Mouse (Mus musculus) hindbrain, embryonic 14.5 days (tissue): ENCODE measurements around the gene Hacd2. TPM values are rescaled to one million over a fixed set of nuclear protein-coding genes. Genes with fewer than 3 reads are reported as not detected.

Source experiments
- ATAC-seq: fragments of 200-750 bp; cut with Nextera tagmentation; 2 replicates; pipeline ENCODE4 v1.8.0; 2017; ENCODE audit warnings: moderate number of reproducible peaks, mild to moderate bottlenecking, moderate TSS enrichment, moderate library complexity; ENCODE audit not compliant: low FRiP score
- DNase-seq: peaks from one replicate; pipeline ENCODE4 v3.0.0-alpha.2; 2015; ENCODE audit warnings: low spot score
- H3K27ac ChIP-seq: fragments of 300-500 bp; sonication (generic); 2 replicates; pipeline ENCODE4 v1.5.1; 2014; ENCODE audit warnings: mild to moderate bottlenecking, moderate library complexity
- H3K27me3 ChIP-seq: fragments of 300-500 bp; sonication (generic); 2 replicates; pipeline ENCODE4 v1.6.1; 2014; ENCODE audit warnings: mild to moderate bottlenecking, low read length, mixed read lengths; ENCODE audit not compliant: control insufficient read depth, insufficient read depth
- H3K36me3 ChIP-seq: fragments of 300-500 bp; sonication (generic); replicated peaks from 2 replicates; pipeline ENCODE4 v1.6.1; 2014; ENCODE audit not compliant: control insufficient read depth, insufficient read depth
- H3K4me1 ChIP-seq: fragments of 300-500 bp; sonication (generic); replicated peaks from 2 replicates; pipeline ENCODE4 v1.6.1; 2014; ENCODE audit warnings: antibody characterized with exemption, low read length, mixed read lengths; ENCODE audit not compliant: control insufficient read depth, insufficient read depth
- H3K4me2 ChIP-seq: fragments of 300-500 bp; sonication (generic); replicated peaks from 2 replicates; pipeline ENCODE4 v1.6.1; 2014; ENCODE audit warnings: mild to moderate bottlenecking, moderate library complexity
- H3K4me3 ChIP-seq: fragments of 300-500 bp; sonication (generic); replicated peaks from 2 replicates; pipeline ENCODE4 v1.5.1; 2014; ENCODE audit warnings: mild to moderate bottlenecking, low read length
- H3K9ac ChIP-seq: fragments of 300-500 bp; sonication (generic); 2 replicates; pipeline ENCODE4 v1.6.1; 2014
- H3K9me3 ChIP-seq: fragments of 300-500 bp; sonication (generic); 2 replicates; pipeline ENCODE4 v1.6.1; 2016; ENCODE audit warnings: low read length; ENCODE audit not compliant: control insufficient read depth
- WGBS: fragments of 180-500 bp; shearing (Covaris S2); extraction: QIAGEN DNeasy Blood & Tissue Kit; methylation state at CpG from one replicate; pipeline ENCODE4 v1.1.7; 2014; 5-methylcytosine and 5-hydroxymethylcytosine counted together
- polyA plus RNA-seq: library from polyadenylated mRNA; unstranded; fragments of >200 nt; fragmentation: Nextera tagmentation; extraction: Ambion mirVana; gene quantifications from 2 replicates; pipeline ENCODE4 v1.2.1, GENCODE M21; 2014

Gene Hacd2
- polyA plus RNA-seq, 1 experiment from 2014 or later, result 29.3 TPM

DNA sequence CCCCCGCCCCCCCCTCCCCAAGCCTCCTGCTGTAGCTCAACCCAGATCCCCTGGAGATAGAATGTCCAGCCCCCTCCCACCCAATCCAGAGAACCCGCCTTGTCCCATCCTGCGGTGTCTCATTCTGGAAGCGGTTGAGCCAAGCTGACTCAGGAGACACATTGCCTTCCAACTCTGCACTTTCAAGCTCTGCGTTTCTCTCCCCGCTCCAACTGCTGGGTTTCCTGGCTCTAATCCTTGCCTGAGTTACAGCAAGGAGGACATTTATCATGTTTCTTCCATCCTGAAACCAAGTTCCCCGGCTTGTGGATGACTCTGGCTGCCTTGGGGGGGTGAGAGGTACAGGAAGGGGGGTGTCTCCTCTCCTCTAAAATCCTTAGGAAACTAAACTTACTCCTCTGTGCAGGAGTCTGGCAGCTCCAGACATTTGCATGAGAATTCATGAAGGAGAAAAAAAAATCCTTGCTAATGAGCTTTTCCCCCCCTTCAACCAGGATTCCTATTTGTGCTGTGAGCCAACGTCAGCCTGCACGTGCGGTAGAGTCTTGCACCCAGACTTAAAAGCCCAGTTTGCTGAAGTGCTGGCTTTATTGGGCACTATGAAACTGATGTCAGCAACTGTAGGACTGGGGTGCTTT, 21.2 kb upstream of the Hacd2 start:
- no peak; the same call in 1 of the 2 replicates for ATAC-seq
- Histone ChIP-seq H3K4me2 (peak overlapping the region; percentile 40), H3K9ac (no peak overlapping the region), H3K36me3 (no peaks in the 10 kb centered on the region), H3K4me3 (no peak overlapping the region), H3K9me3 (no peaks in the 10 kb centered on the region), H3K4me1 (peaks cover 14% of the 10 kb centered on the region), H3K27me3 (no peaks in the 10 kb centered on the region), H3K27ac (no peak overlapping the region)
- 4% methylated on average over 10 of the region's 10 CpGs for WGBS
- no peak for DNase-seq

- H3K9me3 ChIP-seq, result no peaks in the 10 kb centered on the region
- no peak overlapping the region for H3K4me2 ChIP-seq
- no peak overlapping the region for H3K4me3 ChIP-seq
- DNase-seq (no peak), ATAC-seq (no peak)
- H3K36me3 ChIP-seq, result no peaks in the 10 kb centered on the region
- WGBS, result 79% methylated on average over 5 of the region's 5 CpGs
- H3K27ac ChIP-seq, result no peak overlapping the region
- H3K9ac ChIP-seq, result no peak overlapping the region
- H3K27me3 ChIP-seq, result no peaks in the 10 kb centered on the region
- peaks cover 14% of the 10 kb centered on the region for H3K4me1 ChIP-seq
Measured at GRCm38 (mm10) chr16:35004356-35004755, 17.9 kb upstream of the Hacd2 start.

DNA sequence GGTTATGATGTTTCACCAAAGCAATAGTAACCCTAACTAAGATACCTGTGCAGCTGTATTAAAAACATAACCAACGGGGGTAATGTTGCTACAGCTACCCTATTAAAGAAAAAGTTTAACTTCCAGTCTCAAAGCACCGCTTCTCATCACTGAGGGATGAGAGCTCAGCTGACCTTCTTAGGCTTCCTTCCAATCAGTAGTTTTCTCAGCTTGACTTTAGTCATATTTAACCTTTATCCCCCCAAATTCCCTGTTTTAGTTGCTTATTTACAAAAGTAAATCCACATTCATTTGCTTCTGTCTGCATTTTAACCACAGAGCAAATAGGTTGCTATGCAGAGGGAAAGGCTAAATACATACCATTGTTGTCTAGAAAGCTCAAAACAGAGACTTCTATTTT, 17.5 kb upstream of the Hacd2 start:
- Histone ChIP-seq H3K4me2 (no peak overlapping the region), H3K4me3 (no peak overlapping the region), H3K9ac (no peak overlapping the region), H3K27ac (no peak overlapping the region), H3K27me3 (no peaks in the 10 kb centered on the region), H3K36me3 (no peaks in the 10 kb centered on the region), H3K4me1 (peaks cover 14% of the 10 kb centered on the region), H3K9me3 (no peaks in the 10 kb centered on the region)
- 95% methylated on average over 2 of the region's 2 CpGs for WGBS
- DNase-seq (no peak), ATAC-seq (no peak)

DNA sequence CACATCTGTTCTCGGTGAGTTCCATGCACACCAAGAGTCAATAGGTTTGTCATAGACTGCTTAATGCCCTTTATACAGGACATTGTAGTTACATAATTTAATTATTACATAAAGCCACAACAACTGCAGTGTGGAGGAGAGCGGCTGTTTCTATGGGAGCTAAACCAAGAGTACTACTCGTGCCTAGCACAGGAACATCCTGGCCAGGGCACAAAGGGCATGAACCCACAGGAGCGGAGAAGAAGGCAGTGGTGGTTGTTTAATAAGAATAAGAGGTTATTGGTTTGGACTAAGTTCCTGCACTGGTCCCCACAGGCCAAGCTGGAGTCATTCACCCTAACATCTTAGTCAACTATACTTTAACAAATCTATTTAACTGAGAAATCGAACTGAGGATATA, 16.0 kb upstream of the Hacd2 start:
- ATAC-seq, result no peak

GRCm38 (mm10) chr16:35007361-35007760, 14.9 kb upstream of the Hacd2 start:
- no peak overlapping the region for H3K27ac ChIP-seq
- no peaks in the 10 kb centered on the region for H3K9me3 ChIP-seq
- WGBS, result 53% methylated on average over 1 of the region's 1 CpGs
- no peaks in the 10 kb centered on the region for H3K36me3 ChIP-seq
- no peaks in the 10 kb centered on the region for H3K4me1 ChIP-seq
- H3K27me3 ChIP-seq, result no peaks in the 10 kb centered on the region
- no peak overlapping the region for H3K4me3 ChIP-seq
- H3K9ac ChIP-seq, result no peak overlapping the region
- DNase-seq (no peak), ATAC-seq (no peak)
- H3K4me2 ChIP-seq, result no peak overlapping the region

More for the DNA sequence above, 16.0 kb upstream of the Hacd2 start:
- 91% methylated on average over 5 of the region's 5 CpGs for WGBS
- DNase-seq, result no peak
- Histone ChIP-seq H3K4me3 (no peak overlapping the region), H3K27me3 (no peaks in the 10 kb centered on the region), H3K27ac (no peak overlapping the region), H3K9ac (no peak overlapping the region), H3K4me1 (peaks cover 2% of the 10 kb centered on the region), H3K4me2 (no peak overlapping the region), H3K9me3 (no peaks in the 10 kb centered on the region), H3K36me3 (no peaks in the 10 kb centered on the region)

DNA sequence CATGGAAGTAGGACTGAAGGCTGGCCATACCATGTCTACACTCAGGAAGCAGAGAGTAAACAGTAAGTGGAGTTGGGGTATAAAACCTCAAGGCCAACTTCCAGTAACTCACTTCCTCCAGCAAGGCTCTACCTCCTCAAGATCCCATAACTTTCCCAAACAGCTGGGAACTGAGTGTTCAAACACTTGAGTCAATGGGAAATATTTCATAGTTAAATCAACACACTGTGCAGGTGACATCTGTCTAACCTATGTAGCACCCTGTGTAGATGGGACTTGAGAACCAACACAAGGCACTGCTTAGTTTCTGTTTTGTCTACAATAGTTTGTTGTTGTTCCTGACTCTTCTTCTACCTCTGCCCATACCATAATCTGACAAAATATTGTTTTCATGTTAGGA, 13.8 kb upstream of the Hacd2 start:
- ATAC-seq, result no peak
- no peak for DNase-seq
- H3K4me1 ChIP-seq, result no peaks in the 10 kb centered on the region

GRCm38 (mm10) chr16:35013501-35013900, 8.7 kb upstream of the Hacd2 start:
- H3K4me3 ChIP-seq, result no peak overlapping the region
- 85% methylated on average over 2 of the region's 2 CpGs for WGBS
- H3K4me2 ChIP-seq, result no peak overlapping the region
- H3K4me1 ChIP-seq, result no peaks in the 10 kb centered on the region
- no peak overlapping the region for H3K9ac ChIP-seq
- no peak overlapping the region for H3K27ac ChIP-seq
- DNase-seq, result no peak
- H3K36me3 ChIP-seq, result no peaks in the 10 kb centered on the region
- H3K9me3 ChIP-seq, result no peaks in the 10 kb centered on the region
- no peak for ATAC-seq
- H3K27me3 ChIP-seq, result no peaks in the 10 kb centered on the region; the same call in 1 of the 2 replicates

More for the DNA sequence above, 13.8 kb upstream of the Hacd2 start:
- no peaks in the 10 kb centered on the region for H3K36me3 ChIP-seq
- no peak overlapping the region for H3K4me2 ChIP-seq
- no peaks in the 10 kb centered on the region for H3K9me3 ChIP-seq
- H3K27ac ChIP-seq, result no peak overlapping the region
- no peak overlapping the region for H3K4me3 ChIP-seq
- no peak overlapping the region for H3K9ac ChIP-seq
- H3K27me3 ChIP-seq, result no peaks in the 10 kb centered on the region

GRCm38 (mm10) chr16:35016491-35016890, 5.7 kb upstream of the Hacd2 start:
- no peak overlapping the region for H3K4me2 ChIP-seq
- DNase-seq (no peak), ATAC-seq (no peak)
- no peak overlapping the region for H3K4me3 ChIP-seq
- H3K27me3 ChIP-seq, result peaks cover 23% of the 10 kb centered on the region
- H3K4me1 ChIP-seq, result no peaks in the 10 kb centered on the region
- no peaks in the 10 kb centered on the region for H3K36me3 ChIP-seq
- H3K9me3 ChIP-seq, result no peaks in the 10 kb centered on the region
- H3K9ac ChIP-seq, result no peak overlapping the region
- H3K27ac ChIP-seq, result no peak overlapping the region
- WGBS, result 77% methylated on average over 3 of the region's 3 CpGs

- 92% methylated on average over 1 of the region's 1 CpGs for WGBS
- DNase-seq, result no peak
- H3K9ac ChIP-seq, result no peak overlapping the region
Measured at GRCm38 (mm10) chr16:35018470-35018974, 3.7 kb upstream of the Hacd2 start.

DNA sequence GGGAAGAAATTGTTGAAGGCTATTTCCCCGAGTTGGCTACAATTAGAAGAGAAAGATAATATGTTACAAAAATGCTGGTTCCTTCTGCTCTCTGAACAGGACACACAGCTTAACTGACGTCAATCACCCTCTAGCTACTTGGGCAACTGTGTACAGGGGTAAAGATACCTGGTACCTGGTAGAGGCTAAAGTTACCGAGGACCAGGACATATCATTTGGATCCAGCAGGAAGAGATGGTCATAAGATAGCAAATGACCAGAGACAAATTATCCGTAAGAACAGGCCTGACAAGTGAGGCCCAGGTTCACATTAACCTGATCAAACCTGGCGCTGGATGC, 356 bp upstream of the Hacd2 start:
- Histone ChIP-seq H3K4me2 (peak overlapping the region; percentile 76), H3K27me3 (peaks cover 23% of the 10 kb centered on the region), H3K9me3 (no peaks in the 10 kb centered on the region), H3K36me3 (peaks cover 4% of the 10 kb centered on the region), H3K27ac (no peak overlapping the region), H3K4me1 (peaks cover 6% of the 10 kb centered on the region; the same call in 1 of the 2 replicates), H3K4me3 (peak overlapping the region; percentile 66), H3K9ac (no peak overlapping the region)
- ATAC-seq, result no peak
- WGBS, result 54% methylated on average over 5 of the region's 5 CpGs
- DNase-seq, result no peak

More at GRCm38 (mm10) chr16:35018470-35018974, 3.7 kb upstream of the Hacd2 start:
- H3K4me3 ChIP-seq, result no peak overlapping the region
- H3K27ac ChIP-seq, result no peak overlapping the region
- ATAC-seq, result no peak
- no peaks in the 10 kb centered on the region for H3K36me3 ChIP-seq
- peaks cover 23% of the 10 kb centered on the region for H3K27me3 ChIP-seq
- H3K9me3 ChIP-seq, result no peaks in the 10 kb centered on the region
- no peak overlapping the region for H3K4me2 ChIP-seq
- H3K4me1 ChIP-seq, result 0 out of 2 replicates have a peak, but pooled peaks cover 6% of the 10 kb centered on the region
